Mouse (Mus musculus): Measurements from ENCODE around the gene Aldob. TPM values are rescaled to one million over a fixed set of nuclear protein-coding genes. Genes with fewer than 3 reads are reported as not detected.
A peak's percentile ranks its signal among the peaks of the same experiment; 100 is the strongest.

Aldob gene
- polyA plus RNA-seq, 1 experiment from 2014 or later = not detected

- Histone ChIP-seq H3K36me3 (ENCODE audit: control insufficient read depth, insufficient read depth, low read length) (no peaks in the 10 kb centered on the region), H3K4me3 (replicated peaks; ENCODE audit: low read depth, low read length) (no peak overlapping the region), H3K27ac (replicated peaks; ENCODE audit: low read depth, low read length) (no peak overlapping the region), H3K4me1 (ENCODE audit: control insufficient read depth, insufficient read depth, low read length) (no peaks in the 10 kb centered on the region), H3K9ac (replicated peaks; ENCODE audit: low read length) (no peak overlapping the region), H3K27me3 (ENCODE audit: control insufficient read depth, insufficient read depth, low read length) (no peaks in the 10 kb centered on the region), H3K4me2 (ENCODE audit: low read length) (no peak overlapping the region), H3K9me3 (ENCODE audit: control insufficient read depth, low read length) (no peaks in the 10 kb centered on the region)
- DNase-seq (no peak), ATAC-seq (ENCODE audit: low FRiP score, low TSS enrichment) (no peak)
- WGBS = 88% methylated on average over 2 of the region's 2 CpGs
Measured at GRCm38 (mm10) chr4:49546026-49546425, 3.3 kb downstream of the Aldob start.

- Histone ChIP-seq H3K27me3 (ENCODE audit: control insufficient read depth, insufficient read depth, low read length) (no peaks in the 10 kb centered on the region), H3K36me3 (ENCODE audit: control insufficient read depth, insufficient read depth, low read length) (no peaks in the 10 kb centered on the region), H3K9ac (replicated peaks; ENCODE audit: low read length) (no peak overlapping the region), H3K4me3 (replicated peaks; ENCODE audit: low read depth, low read length) (no peak overlapping the region), H3K4me1 (ENCODE audit: control insufficient read depth, insufficient read depth, low read length) (no peaks in the 10 kb centered on the region), H3K9me3 (ENCODE audit: control insufficient read depth, low read length) (no peaks in the 10 kb centered on the region), H3K4me2 (ENCODE audit: low read length) (no peak overlapping the region), H3K27ac (replicated peaks; ENCODE audit: low read depth, low read length) (no peak overlapping the region)
- DNase-seq (no peak), ATAC-seq (ENCODE audit: low FRiP score, low TSS enrichment) (no peak)
- 86% methylated on average over 3 of the region's 3 CpGs for WGBS
Measured at GRCm38 (mm10) chr4:49540966-49541365, 8.4 kb downstream of the Aldob start.

GRCm38 (mm10) chr4:49539665-49540064 lies 9.7 kb downstream of the Aldob start:
- ATAC-seq (ENCODE audit: low FRiP score, low TSS enrichment) = no peak
- H3K9ac ChIP-seq (replicated peaks; ENCODE audit: low read length) = no peak overlapping the region
- no peak overlapping the region for H3K27ac ChIP-seq (replicated peaks; ENCODE audit: low read depth, low read length)
- no peak overlapping the region for H3K4me3 ChIP-seq (replicated peaks; ENCODE audit: low read depth, low read length)
- H3K4me2 ChIP-seq (ENCODE audit: low read length) = no peak overlapping the region
- DNase-seq = peak; percentile 9
- H3K4me1 ChIP-seq (ENCODE audit: control insufficient read depth, insufficient read depth, low read length) = no peaks in the 10 kb centered on the region
- H3K36me3 ChIP-seq (ENCODE audit: control insufficient read depth, insufficient read depth, low read length) = no peaks in the 10 kb centered on the region
- H3K27me3 ChIP-seq (ENCODE audit: control insufficient read depth, insufficient read depth, low read length) = no peaks in the 10 kb centered on the region
- no peaks in the 10 kb centered on the region for H3K9me3 ChIP-seq (ENCODE audit: control insufficient read depth, low read length)
- 76% methylated on average over 6 of the region's 6 CpGs for WGBS

- Histone ChIP-seq H3K4me2 (ENCODE audit: low read length) (no peak overlapping the region), H3K4me1 (ENCODE audit: control insufficient read depth, insufficient read depth, low read length) (no peaks in the 10 kb centered on the region), H3K36me3 (ENCODE audit: control insufficient read depth, insufficient read depth, low read length) (peaks cover 8% of the 10 kb centered on the region), H3K9ac (replicated peaks; ENCODE audit: low read length) (no peak overlapping the region), H3K27ac (replicated peaks; ENCODE audit: low read depth, low read length) (no peak overlapping the region), H3K4me3 (replicated peaks; ENCODE audit: low read depth, low read length) (no peak overlapping the region), H3K9me3 (ENCODE audit: control insufficient read depth, low read length) (no peaks in the 10 kb centered on the region), H3K27me3 (ENCODE audit: control insufficient read depth, insufficient read depth, low read length) (no peaks in the 10 kb centered on the region)
- DNase-seq (no peak), ATAC-seq (ENCODE audit: low FRiP score, low TSS enrichment) (no peak)
- 92% methylated on average over 4 of the region's 4 CpGs for WGBS
Measured at GRCm38 (mm10) chr4:49536671-49537070, 12.7 kb downstream of the Aldob start.

- Histone ChIP-seq H3K9me3 (ENCODE audit: control insufficient read depth, low read length) (no peaks in the 10 kb centered on the region), H3K27me3 (ENCODE audit: control insufficient read depth, insufficient read depth, low read length) (no peaks in the 10 kb centered on the region), H3K4me1 (ENCODE audit: control insufficient read depth, insufficient read depth, low read length) (no peaks in the 10 kb centered on the region), H3K36me3 (ENCODE audit: control insufficient read depth, insufficient read depth, low read length) (peaks cover 13% of the 10 kb centered on the region), H3K4me2 (ENCODE audit: low read length) (no peak overlapping the region), H3K9ac (replicated peaks; ENCODE audit: low read length) (no peak overlapping the region), H3K4me3 (replicated peaks; ENCODE audit: low read depth, low read length) (no peak overlapping the region), H3K27ac (replicated peaks; ENCODE audit: low read depth, low read length) (no peak overlapping the region)
- DNase-seq = no peak
- WGBS = 93% methylated on average over 4 of the region's 4 CpGs
- ATAC-seq (ENCODE audit: low FRiP score, low TSS enrichment) = no peak
Measured at GRCm38 (mm10) chr4:49535675-49536294, 13.6 kb downstream of the Aldob start.

GRCm38 (mm10) chr4:49535036-49535435 lies 14.3 kb downstream of the Aldob start:
- DNase-seq (no peak), ATAC-seq (ENCODE audit: low FRiP score, low TSS enrichment) (no peak)
- Histone ChIP-seq H3K9me3 (ENCODE audit: control insufficient read depth, low read length) (peaks cover 7% of the 10 kb centered on the region; the same call in 1 of the 2 replicates), H3K36me3 (ENCODE audit: control insufficient read depth, insufficient read depth, low read length) (peaks cover 20% of the 10 kb centered on the region), H3K4me2 (ENCODE audit: low read length) (no peak overlapping the region), H3K27me3 (ENCODE audit: control insufficient read depth, insufficient read depth, low read length) (no peaks in the 10 kb centered on the region), H3K4me3 (replicated peaks; ENCODE audit: low read depth, low read length) (no peak overlapping the region), H3K27ac (replicated peaks; ENCODE audit: low read depth, low read length) (no peak overlapping the region), H3K4me1 (ENCODE audit: control insufficient read depth, insufficient read depth, low read length) (no peaks in the 10 kb centered on the region), H3K9ac (replicated peaks; ENCODE audit: low read length) (no peak overlapping the region)
- WGBS = 91% methylated on average over 3 of the region's 3 CpGs

GRCm38 (mm10) chr4:49522576-49522975 lies 26.8 kb downstream of the Aldob start:
- ATAC-seq (ENCODE audit: low FRiP score, low TSS enrichment) = no peak
- H3K36me3 ChIP-seq (ENCODE audit: control insufficient read depth, insufficient read depth, low read length) = peaks cover 14% of the 10 kb centered on the region
- H3K9me3 ChIP-seq (ENCODE audit: control insufficient read depth, low read length) = no peaks in the 10 kb centered on the region
- no peak overlapping the region for H3K4me3 ChIP-seq (replicated peaks; ENCODE audit: low read depth, low read length)
- H3K4me1 ChIP-seq (ENCODE audit: control insufficient read depth, insufficient read depth, low read length) = peaks cover 25% of the 10 kb centered on the region
- no peaks in the 10 kb centered on the region for H3K27me3 ChIP-seq (ENCODE audit: control insufficient read depth, insufficient read depth, low read length)
- no peak overlapping the region for H3K9ac ChIP-seq (replicated peaks; ENCODE audit: low read length)
- peak; percentile 13 for DNase-seq
- WGBS = 80% methylated on average over 9 of the region's 9 CpGs
- no peak overlapping the region for H3K27ac ChIP-seq (replicated peaks; ENCODE audit: low read depth, low read length)
- H3K4me2 ChIP-seq (ENCODE audit: low read length) = peak overlapping the region; percentile 74

GRCm38 (mm10) chr4:49521346-49521745 lies 28.0 kb downstream of the Aldob start:
- peaks cover 14% of the 10 kb centered on the region for H3K36me3 ChIP-seq (ENCODE audit: control insufficient read depth, insufficient read depth, low read length)
- peaks cover 25% of the 10 kb centered on the region for H3K4me1 ChIP-seq (ENCODE audit: control insufficient read depth, insufficient read depth, low read length)
- H3K4me2 ChIP-seq (ENCODE audit: low read length) = peak overlapping the region; percentile 74
- WGBS = under 1% methylated on average over 17 of the region's 17 CpGs
- H3K9ac ChIP-seq (replicated peaks; ENCODE audit: low read length) = peak overlapping the region; percentile 72
- H3K9me3 ChIP-seq (ENCODE audit: control insufficient read depth, low read length) = no peaks in the 10 kb centered on the region
- peak overlapping the region; percentile 57 for H3K27ac ChIP-seq (replicated peaks; ENCODE audit: low read depth, low read length)
- DNase-seq (peak; percentile 57), ATAC-seq (ENCODE audit: low FRiP score, low TSS enrichment) (peak; percentile 78)
- peak overlapping the region; percentile 66 for H3K4me3 ChIP-seq (replicated peaks; ENCODE audit: low read depth, low read length)
- H3K27me3 ChIP-seq (ENCODE audit: control insufficient read depth, insufficient read depth, low read length) = no peaks in the 10 kb centered on the region

- H3K27me3 ChIP-seq (ENCODE audit: control insufficient read depth, insufficient read depth, low read length) = no peaks in the 10 kb centered on the region
- DNase-seq (peak; percentile 98), ATAC-seq (ENCODE audit: low FRiP score, low TSS enrichment) (peak; percentile 99)
- H3K4me1 ChIP-seq (ENCODE audit: control insufficient read depth, insufficient read depth, low read length) = peaks cover 25% of the 10 kb centered on the region
- no peaks in the 10 kb centered on the region for H3K9me3 ChIP-seq (ENCODE audit: control insufficient read depth, low read length)
- peak within 1 kb of the TSS; percentile 57 for H3K27ac ChIP-seq (replicated peaks; ENCODE audit: low read depth, low read length)
- 0% methylated on average over 41 of the region's 41 CpGs for WGBS
- H3K4me3 ChIP-seq (replicated peaks; ENCODE audit: low read depth, low read length) = peak within 1 kb of the TSS; percentile 66
- peaks cover 14% of the 10 kb centered on the region for H3K36me3 ChIP-seq (ENCODE audit: control insufficient read depth, insufficient read depth, low read length)
- H3K9ac ChIP-seq (replicated peaks; ENCODE audit: low read length) = peak within 1 kb of the TSS; percentile 72
- H3K4me2 ChIP-seq (ENCODE audit: low read length) = peak within 1 kb of the TSS; percentile 74
Measured at GRCm38 (mm10) chr4:49520572-49521340, 28.6 kb downstream of the Aldob start, which contains the start of the genes Mrpl50 and Zfp189. Gene Mrpl50 (minus strand): TSS chr4:49521093. Gene Zfp189 (plus strand): TSS chr4:49521176.

Measured in midbrain, embryonic 14.5 days (tissue).